Mouse (Mus musculus) spleen, adult 2 months (tissue): ENCODE measurements around the gene Fndc8.

ENCODE experiments used
- CTCF ChIP-seq: fragments of 200-500 bp; IDR thresholded peaks from 2 replicates; pipeline ENCODE4 v1.5.1; 2011; ENCODE audit warnings: mild to moderate bottlenecking, inconsistent platforms; ENCODE audit not compliant: insufficient read depth, insufficient read length, insufficient replicate concordance; ENCODE audit errors: extremely low read depth
- POLR2A ChIP-seq: fragments of 200-500 bp; IDR thresholded peaks from 2 replicates; pipeline ENCODE4 v1.6.1; 2011; ENCODE audit warnings: low read depth, low read length, inconsistent platforms

- no peak for TF ChIP-seq CTCF
- no peak for TF ChIP-seq POLR2A
These were observed 44.3 kb upstream of the Fndc8 start for GRCm38 (mm10) chr11:82847571-82848000.
